Mouse (Mus musculus) G1E (cell line): Measurements from ENCODE around the gene Map7d1.

Experiments
- CTCF ChIP-seq: IDR thresholded peaks from 2 replicates; pipeline ENCODE4 v1.5.1; 2012; ENCODE audit warnings: low read depth, low read length, inconsistent platforms, mixed read lengths
- TAL1 ChIP-seq: conservative IDR thresholded peaks from 2 replicates; pipeline ENCODE4 v1.6.1; 2012; ENCODE audit warnings: low read depth, low read length, inconsistent platforms, mixed read lengths

- TF ChIP-seq CTCF (no peak), TAL1 (no peak)
Measured at GRCm38 (mm10) chr4:126239862-126240475, 16.2 kb downstream of the Map7d1 start.
